10 mouse cellular contexts compared by ENCODE assay signal in genomic region chr3:52634353-52634752, GRCm38 (mm10).
DNase-seq lines count a peak whose midpoint lies in the region; ATAC-seq lines count a peak whose summit lies in the region.
"Had no signal": no experiment of that assay in that cellular context is flagged by ENCODE, and none has a peak within 500 bp of the region (broad histone marks: within the 10 kb centered on the region; RNA-seq: fewer than 3 reads in every experiment).

No protein-coding gene starts in this region.

- intact Hi-C loops in left cerebral cortex, postnatal 25 days (cut with DNase I), result no loop called here

- no peaks in the 10 kb centered on the region for H3K9me3 ChIP-seq in embryonic facial prominence, embryonic 11.5 days (replicated peaks; ENCODE audit: control insufficient read depth, low read length)
- no peaks in the 10 kb centered on the region for H3K9me3 ChIP-seq in embryonic facial prominence, embryonic 10.5 days
- H3K9me3 ChIP-seq: limb, embryonic 13.5 days had no signal

- no peaks in the 10 kb centered on the region for H3K4me1 ChIP-seq in embryonic facial prominence, embryonic 11.5 days (ENCODE audit: control insufficient read depth, insufficient read depth, low read length)
- H3K4me1 ChIP-seq in embryonic facial prominence, embryonic 10.5 days, result 0 out of 2 replicates have a peak, but pooled peaks cover 3% of the 10 kb centered on the region

- no peak for ATAC-seq in embryonic facial prominence, embryonic 11.5 days (replicated peaks; ENCODE audit: insufficient number of reproducible peaks, low FRiP score, low TSS enrichment, low read depth)

- 61% methylated on average over 6 of the region's 6 CpGs for WGBS in embryonic facial prominence, embryonic 11.5 days
- WGBS in embryonic facial prominence, embryonic 10.5 days, result 74% methylated on average over 6 of the region's 6 CpGs

- no peaks in the 10 kb centered on the region for H3K27me3 ChIP-seq in embryonic facial prominence, embryonic 11.5 days (ENCODE audit: control insufficient read depth, insufficient read depth, low read length)
- H3K27me3 ChIP-seq in embryonic facial prominence, embryonic 10.5 days (replicated peaks; ENCODE audit: low read depth, poor library complexity, severe bottlenecking), result no peaks in the 10 kb centered on the region
- H3K27me3 ChIP-seq: limb, embryonic 13.5 days had no signal

- no peak overlapping the region for H3K9ac ChIP-seq in embryonic facial prominence, embryonic 11.5 days (replicated peaks; ENCODE audit: low read length)
- H3K9ac ChIP-seq: limb, embryonic 13.5 days had no signal

- peak; percentile 19 for DNase-seq in embryonic facial prominence, embryonic 11.5 days (ENCODE audit: low spot score)
- DNase-seq in embryonic facial prominence, embryonic 10.5 days (ENCODE audit: low spot score), result no peak
- peak; percentile 86 for DNase-seq in T-cell, adult 2 months (ENCODE audit: low spot score)
- DNase-seq in kidney, postnatal 25 days, result peak; percentile 45 to 65
- peak; percentile 91 for DNase-seq in retina, postnatal 1 day
- no peak for DNase-seq in left cerebral cortex, adult 11 months (ENCODE audit: low spot score)
- no peak for DNase-seq in embryo, embryonic 11 days
- DNase-seq in left cerebral cortex, postnatal 25 days (ENCODE audit: low spot score in 2 of 2), result no peak
- DNase-seq: cerebellum, postnatal 25 days had no signal

- H3K36me3 ChIP-seq in embryonic facial prominence, embryonic 11.5 days (replicated peaks; ENCODE audit: control insufficient read depth, insufficient read depth, low read depth, low read length), result no peaks in the 10 kb centered on the region
- H3K36me3 ChIP-seq in embryonic facial prominence, embryonic 10.5 days (replicated peaks), result no peaks in the 10 kb centered on the region
- H3K36me3 ChIP-seq: limb, embryonic 13.5 days had no signal

- no peak overlapping the region for H3K4me3 ChIP-seq in embryonic facial prominence, embryonic 11.5 days (ENCODE audit: low read depth, low read length)
- no peak overlapping the region for H3K4me3 ChIP-seq in embryonic facial prominence, embryonic 10.5 days
- H3K4me3 ChIP-seq: limb, embryonic 13.5 days had no signal

- H3K27ac ChIP-seq in embryonic facial prominence, embryonic 11.5 days (replicated peaks; ENCODE audit: low read depth, low read length), result no peak overlapping the region
- no peak overlapping the region for H3K27ac ChIP-seq in embryonic facial prominence, embryonic 10.5 days (replicated peaks)
- H3K27ac ChIP-seq: limb, embryonic 13.5 days had no signal

- H3K4me2 ChIP-seq in embryonic facial prominence, embryonic 11.5 days (ENCODE audit: low read depth, low read length), result no peak overlapping the region
- H3K4me2 ChIP-seq: limb, embryonic 13.5 days had no signal

Comparison
In these comparisons a context has a peak if more than half of its experiments do, and no peak if none do; other contexts are left out.
1. DNase-seq: peak in embryonic facial prominence, embryonic 11.5 days (single experiment), T-cell, adult 2 months (single experiment), kidney, postnatal 25 days (2 of 2) and retina, postnatal 1 day (single experiment); none in embryonic facial prominence, embryonic 10.5 days (single experiment), left cerebral cortex, adult 11 months (single experiment), embryo, embryonic 11 days (single experiment) and left cerebral cortex, postnatal 25 days (0 of 2).